Mouse (Mus musculus) CD4-positive naive resting alpha-beta T cell, adult 76 days (primary cell): ENCODE data around the gene Eif3c. TPM values are rescaled to one million over a fixed set of nuclear protein-coding genes. Genes with fewer than 3 reads are reported as not detected.

Source experiments
- total RNA-seq: library from RNA; stranded (reverse); gene quantifications from one replicate; pipeline ENCODE4 v1.2.4, GENCODE M21; 2023

Eif3c gene
- 106 TPM for total RNA-seq

GRCm38 (mm10) chr7:126566094-126566765 lies at the start of gene Eif3c:
Eif3c (minus strand) TSS chr7:126566411.

GRCm38 (mm10) chr7:126594862-126595561 lies 28.8 kb upstream of the Eif3c start, which contains the start of gene Il27:
Il27 (minus strand) TSS chr7:126594941.

DNA sequence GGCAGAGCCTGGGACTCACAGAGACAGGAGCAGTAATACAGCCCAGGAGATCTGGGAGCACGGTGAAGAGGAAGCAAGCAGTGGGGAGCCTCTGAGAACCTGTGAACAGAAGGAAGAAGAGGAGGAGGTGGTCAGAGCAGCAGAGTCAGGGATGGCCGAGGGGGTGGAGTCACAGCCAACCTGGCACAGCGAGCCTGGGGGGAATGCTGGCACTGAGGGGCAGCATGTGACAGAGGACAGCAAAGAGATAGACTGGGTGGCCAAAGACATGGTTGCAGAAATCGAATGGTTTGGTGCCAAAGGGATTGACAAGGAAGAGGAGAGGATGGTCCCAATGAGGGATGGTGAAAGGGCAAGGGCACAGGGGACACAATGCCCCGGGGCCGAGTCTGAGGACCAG lies 19.5 kb upstream of the Eif3c start, which contains the start of gene Cln3:
Gene Cln3, minus strand, starts transcription at position 101 of the 400 bp plus-strand sequence.

GRCm38 (mm10) chr7:126584506-126584977 lies 18.3 kb upstream of the Eif3c start, which contains the start of gene Apobr:
Apobr (plus strand) TSS chr7:126584942.

GRCm38 (mm10) chr7:126503273-126503878 lies 62.8 kb downstream of the Eif3c start, which contains the start of gene Atxn2l:
Atxn2l (minus strand) TSS chr7:126503437.

Other genes with a start within 250 kb of the Eif3c start
- gene Lat, start 196.8 kb downstream of the Eif3c start, total RNA-seq: 637 TPM
- gene Spns1, start 189.0 kb downstream of the Eif3c start, total RNA-seq: 56.5 TPM
- gene Nfatc2ip, start 169.7 kb downstream of the Eif3c start, total RNA-seq: 17.0 TPM
- 69.0 TPM for gene Cd19, start 151.5 kb downstream of the Eif3c start, total RNA-seq
- 44.7 TPM for gene Rabep2, start 137.7 kb downstream of the Eif3c start, total RNA-seq
- gene Atp2a1, start 103.3 kb downstream of the Eif3c start, total RNA-seq: 1.1 TPM
- gene Sh2b1, start 91.0 kb downstream of the Eif3c start, total RNA-seq: 78.7 TPM
- gene Tufm, start 79.0 kb downstream of the Eif3c start, total RNA-seq: 39.3 TPM
- 217 TPM for gene Atxn2l, start 63.0 kb downstream of the Eif3c start, total RNA-seq
- gene Apobr, start 18.5 kb upstream of the Eif3c start, total RNA-seq: 4.6 TPM
- 90.5 TPM for gene Cln3, start 19.4 kb upstream of the Eif3c start, total RNA-seq
- gene Il27, start 28.5 kb upstream of the Eif3c start, total RNA-seq: not detected
- not detected for gene Nupr1, start 64.5 kb upstream of the Eif3c start, total RNA-seq
- 58.8 TPM for gene Sgf29, start 82.9 kb upstream of the Eif3c start, total RNA-seq
- 0.59 TPM for gene Sult1a1, start 110.0 kb upstream of the Eif3c start, total RNA-seq
- gene Bola2, start 129.0 kb upstream of the Eif3c start, total RNA-seq: 127 TPM
- 6.8 TPM for gene Slx1b, start 129.4 kb upstream of the Eif3c start, total RNA-seq
- gene Coro1a, start 141.4 kb upstream of the Eif3c start, total RNA-seq: 1,152 TPM
- 29.3 TPM for gene Mapk3, start 193.2 kb upstream of the Eif3c start, total RNA-seq
- 2.6 TPM for gene Gdpd3, start 199.9 kb upstream of the Eif3c start, total RNA-seq
- gene Ypel3, start 210.5 kb upstream of the Eif3c start, total RNA-seq: 256 TPM
- 8.0 TPM for gene Tbx6, start 215.1 kb upstream of the Eif3c start, total RNA-seq
- 239 TPM for gene Ppp4c, start 226.1 kb upstream of the Eif3c start, total RNA-seq
- not detected for gene Fam57b, start 231.3 kb upstream of the Eif3c start, total RNA-seq